Mouse (Mus musculus) cerebellum, adult 11-12 months (tissue): ENCODE measurements around the gene Irf1.

ENCODE experiments used
- DNase-seq: peaks from one replicate; pipeline ENCODE4 v3.0.0; 2022

The Irf1 gene

DNA sequence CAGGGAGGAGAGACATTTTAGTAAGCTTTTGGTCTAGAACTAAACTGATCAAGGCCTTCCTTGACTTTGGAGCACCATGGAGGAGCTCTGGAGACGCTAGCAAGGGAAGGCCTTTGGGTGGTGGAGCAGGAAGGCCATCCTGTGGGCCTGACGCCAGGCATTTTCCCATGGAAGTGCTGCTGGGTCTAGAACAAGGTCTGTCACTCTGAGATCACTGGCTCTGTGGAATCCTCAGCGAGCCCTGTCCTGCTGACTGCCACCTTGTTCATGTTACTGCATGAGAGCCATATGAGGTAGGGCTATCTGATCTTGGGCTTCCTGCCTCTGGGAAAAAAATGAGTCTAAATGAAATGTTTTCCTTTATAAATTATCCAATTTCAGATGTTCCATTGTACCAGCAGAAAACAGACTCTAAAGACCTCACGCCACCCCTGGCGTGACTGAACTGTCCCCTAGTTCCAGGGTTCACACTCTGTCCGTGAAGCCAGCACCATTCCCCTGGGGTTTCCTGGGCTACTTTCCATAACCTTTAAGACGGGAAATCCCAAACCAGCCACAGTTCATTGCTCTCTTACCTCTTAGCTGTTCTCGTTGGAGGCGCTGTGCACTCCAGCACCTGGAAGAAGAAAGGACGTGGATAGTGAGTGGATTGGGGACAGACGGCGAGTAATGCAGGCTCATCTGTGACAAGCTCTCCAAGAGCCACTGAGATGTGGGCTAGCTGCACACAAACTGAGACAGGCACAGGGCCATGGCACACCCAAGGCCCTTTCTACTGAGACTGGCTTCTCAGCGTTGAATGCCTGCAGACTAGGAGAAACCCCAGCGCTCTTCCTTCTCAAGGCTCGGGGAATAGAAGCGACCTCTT lies 43.4 kb downstream of the Irf1 start:
- no peak for DNase-seq

DNA sequence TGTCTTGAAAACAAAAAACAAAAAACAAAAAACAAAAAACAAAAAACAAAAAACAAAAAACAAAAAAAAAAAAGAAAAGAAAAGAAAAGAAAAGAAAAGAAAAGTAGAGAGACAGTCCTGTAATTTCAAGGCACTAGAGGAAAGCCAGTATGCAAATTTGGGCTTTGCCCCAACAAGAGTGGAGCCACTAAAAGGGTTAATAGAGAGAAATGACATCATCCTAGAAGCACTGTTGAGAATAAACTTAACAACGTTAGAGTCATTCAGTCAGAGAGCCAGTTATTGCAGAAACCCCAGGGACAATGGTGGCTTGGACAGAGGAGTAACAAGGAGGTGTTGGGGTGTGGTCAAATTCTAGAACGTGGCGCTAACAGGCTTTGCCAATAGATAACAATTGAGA lies 45.0 kb downstream of the Irf1 start:
- no peak for DNase-seq

DNA sequence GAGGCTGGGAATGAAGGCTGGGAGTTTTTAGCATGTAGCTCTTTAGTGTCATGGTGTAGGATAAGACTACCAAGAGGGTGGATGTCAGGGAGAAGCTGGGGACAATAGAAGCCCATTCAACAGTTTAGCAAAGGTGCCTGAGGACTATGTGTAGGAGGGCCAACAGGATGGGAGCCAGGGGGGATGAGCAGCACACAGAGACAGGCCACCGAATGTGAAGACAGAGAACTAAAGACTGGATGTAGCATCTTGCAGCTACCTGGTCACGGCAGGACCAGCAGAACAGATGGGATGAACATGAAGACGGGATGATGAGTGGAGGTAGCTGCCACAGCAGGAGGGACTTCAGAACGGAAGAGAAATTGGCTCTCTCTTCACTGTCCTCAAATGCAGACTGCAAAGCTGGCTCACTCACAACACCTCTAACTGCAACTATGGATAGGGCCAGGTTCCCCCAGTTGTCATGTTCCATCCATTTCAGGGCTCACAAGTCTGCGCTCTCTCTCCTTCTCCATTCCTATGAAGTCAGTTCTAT lies 47.1 kb downstream of the Irf1 start:
- DNase-seq = peak; percentile 61

DNA sequence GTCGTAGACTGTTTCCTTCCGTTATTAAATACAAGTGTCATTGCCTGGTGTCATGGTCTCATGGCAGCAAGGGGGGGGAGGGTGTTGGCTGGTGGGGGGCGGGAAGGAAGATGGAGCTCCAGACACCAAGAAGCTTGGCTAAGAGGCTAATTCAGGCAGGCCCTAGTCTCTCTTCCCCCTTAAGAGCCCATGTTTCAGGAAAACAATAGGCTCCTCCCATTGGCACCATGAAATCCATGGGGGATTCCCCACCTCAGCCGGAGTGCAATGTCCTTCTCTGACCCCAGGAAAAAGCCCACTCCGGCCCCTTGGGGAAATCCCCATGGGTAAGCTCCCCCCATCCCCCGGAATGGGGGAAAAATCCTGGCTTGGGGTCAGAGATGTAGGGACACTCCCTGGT lies 49.0 kb downstream of the Irf1 start:
- no peak for DNase-seq

DNA sequence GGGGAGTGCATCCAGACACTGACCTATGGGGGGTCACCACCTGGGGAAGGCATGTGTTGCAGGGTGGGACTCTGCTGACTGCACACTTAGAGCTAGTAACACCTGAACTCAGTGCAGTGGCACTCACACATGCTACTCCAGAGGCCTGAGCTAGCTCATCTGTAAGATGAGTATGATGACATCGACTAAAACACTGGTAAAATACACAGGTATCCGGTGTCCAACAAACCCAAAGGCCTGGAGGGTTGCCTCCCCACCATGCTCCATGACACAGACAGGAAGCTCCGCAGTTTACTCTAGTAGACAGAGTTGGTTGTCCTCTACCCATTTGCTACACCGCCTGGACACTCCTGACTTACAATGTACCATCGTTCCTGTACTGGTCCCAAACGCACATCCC lies 49.7 kb downstream of the Irf1 start:
- DNase-seq = no peak

DNA sequence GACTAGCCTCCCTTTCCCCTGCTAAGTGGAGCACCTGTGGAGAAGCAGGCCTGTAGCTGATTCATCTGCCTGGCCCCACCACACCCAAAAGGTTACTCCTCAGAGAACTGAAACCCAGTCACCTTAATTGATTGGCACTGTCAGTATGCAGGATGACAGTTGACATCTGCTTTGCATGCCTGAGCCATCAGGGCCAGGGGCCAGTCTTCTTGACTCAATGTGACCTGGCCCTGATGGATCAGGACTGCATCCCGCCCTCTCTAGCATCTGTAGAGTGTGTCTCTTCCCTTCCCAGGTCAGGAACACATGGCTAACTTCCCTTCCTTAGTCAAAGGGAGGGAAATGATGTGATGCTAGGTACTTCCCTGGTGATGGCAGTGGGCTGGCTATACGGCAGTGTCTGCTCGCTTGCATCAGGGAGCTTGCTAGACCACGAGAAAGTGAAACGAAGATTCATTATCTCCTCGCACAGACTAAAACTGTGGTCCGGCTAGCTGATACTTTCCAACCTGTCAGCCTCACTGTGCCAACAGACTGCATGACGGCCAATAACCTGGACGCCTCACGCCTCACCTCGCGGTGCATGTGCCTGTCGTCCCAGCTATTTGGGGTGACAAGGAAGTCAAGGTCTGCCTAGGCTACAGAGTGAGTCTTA lies 50.8 kb downstream of the Irf1 start:
- DNase-seq = no peak

DNA sequence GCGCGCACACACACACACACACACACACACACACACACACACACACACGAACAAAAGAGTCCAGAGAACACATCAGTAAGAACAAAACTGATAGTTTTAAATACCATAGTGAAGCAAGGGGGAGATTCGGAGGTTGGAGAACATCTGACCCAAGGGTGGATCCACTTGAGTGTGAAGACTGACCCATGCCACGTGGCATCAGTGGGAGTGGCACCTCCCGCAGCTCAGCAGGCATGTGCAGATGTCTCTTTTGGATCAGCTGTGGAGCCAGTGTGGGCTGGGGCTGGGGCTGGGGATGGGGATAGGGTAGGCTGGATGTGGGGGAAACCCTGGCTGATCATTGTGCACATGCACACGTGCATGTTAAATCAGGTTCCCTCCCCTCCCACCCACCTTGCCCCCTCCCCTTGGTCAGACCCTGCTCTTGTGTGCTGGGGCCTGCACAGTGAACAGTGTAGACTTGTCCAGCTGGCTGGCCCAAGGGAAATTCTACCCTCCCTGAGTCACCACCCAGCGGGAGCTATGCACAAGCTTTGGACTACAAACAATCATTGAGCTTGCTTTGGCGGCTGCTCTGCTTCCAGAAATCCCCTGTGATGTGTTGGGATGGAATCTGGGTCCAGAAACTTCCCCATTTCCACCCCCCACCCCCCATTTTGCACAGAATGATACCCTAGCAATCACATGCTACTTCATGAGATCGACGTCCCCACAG lies 51.6 kb downstream of the Irf1 start:
- DNase-seq = no peak

DNA sequence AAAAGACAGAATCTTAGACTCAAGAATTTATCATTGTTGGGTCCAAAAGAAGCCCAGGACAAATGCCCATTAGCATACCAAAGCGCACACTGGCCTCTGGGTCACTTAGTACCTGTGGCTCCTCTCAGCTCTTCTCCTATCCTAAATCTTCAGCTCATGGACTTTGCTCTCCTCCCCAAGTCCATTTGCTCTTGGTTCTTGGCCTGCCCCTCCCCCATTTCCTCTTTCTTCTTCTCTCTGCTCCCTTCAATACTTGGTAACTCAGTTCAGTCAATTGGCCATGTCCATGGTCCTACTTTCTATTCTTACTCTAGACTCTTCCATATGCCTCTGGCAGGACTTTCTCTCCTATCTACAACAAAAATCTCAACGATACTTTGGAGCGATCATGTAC lies 52.1 kb downstream of the Irf1 start:
- DNase-seq = no peak

DNA sequence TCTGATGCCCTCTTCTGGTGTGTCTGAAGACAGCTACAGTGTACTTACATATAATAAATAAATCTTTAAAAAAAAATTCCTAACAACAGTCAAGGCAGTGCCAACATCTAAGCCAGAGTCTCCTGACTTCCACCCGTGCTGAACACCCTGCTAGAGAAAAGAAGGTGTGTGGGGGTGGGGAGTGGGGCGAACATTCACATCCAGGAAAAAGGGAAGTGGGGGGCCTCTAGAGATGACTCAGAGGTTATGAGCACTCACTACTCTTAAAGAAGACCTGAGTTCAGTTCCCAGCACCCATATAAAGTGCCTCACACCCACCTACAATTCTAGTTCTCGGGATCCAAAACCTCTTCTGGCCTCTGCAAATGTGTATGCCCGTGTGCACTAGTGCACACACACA lies 55.6 kb downstream of the Irf1 start:
- DNase-seq = no peak
